ENCODE assay signal across 9 mouse cellular contexts in the genomic region with DNA sequence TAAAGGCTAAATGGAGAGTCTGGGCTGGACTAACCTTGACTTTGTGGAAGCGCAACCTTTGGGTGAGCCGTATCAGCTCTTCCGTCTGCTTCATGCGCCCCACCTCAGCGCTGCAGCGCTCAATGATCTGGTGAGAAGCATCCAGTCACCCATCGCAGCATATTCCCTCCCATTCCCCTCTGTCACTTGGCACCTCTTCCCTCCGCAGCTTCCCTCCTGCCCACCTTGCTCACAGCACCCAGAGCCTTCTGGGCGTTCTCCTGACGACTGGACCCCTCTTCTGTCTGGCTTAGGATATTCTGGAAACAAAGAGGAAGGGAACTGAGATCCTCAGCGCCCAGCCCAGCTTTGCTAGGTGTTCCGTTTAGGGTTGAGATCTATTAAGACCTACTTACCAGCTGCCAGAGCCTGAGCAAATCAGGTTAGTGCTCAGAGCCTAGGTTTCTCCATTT. TPM values are rescaled to one million over a fixed set of nuclear protein-coding genes. Genes with fewer than 3 reads are reported as not detected.
DNase-seq lines count a peak whose midpoint lies in the region; ATAC-seq lines count a peak whose summit lies in the region.
"Had no signal": no experiment of that assay in that cellular context is flagged by ENCODE, and none has a peak within 500 bp of the region (broad histone marks: within the 10 kb centered on the region; RNA-seq: fewer than 3 reads in every experiment).

No protein-coding gene starts in this region.

- no peak overlapping the region for H3K9ac ChIP-seq in embryonic facial prominence, embryonic 14.5 days (ENCODE audit: low read depth, low read length)
- no peak overlapping the region for H3K9ac ChIP-seq in limb, embryonic 15.5 days

- H3K36me3 ChIP-seq in embryonic facial prominence, embryonic 14.5 days (ENCODE audit: control insufficient read depth, insufficient read depth, low read length): no peaks in the 10 kb centered on the region
- H3K36me3 ChIP-seq in limb, embryonic 15.5 days: no peaks in the 10 kb centered on the region

- no peaks in the 10 kb centered on the region; the same call in 1 of the 2 replicates for H3K27me3 ChIP-seq in embryonic facial prominence, embryonic 14.5 days (replicated peaks; ENCODE audit: control insufficient read depth, insufficient read depth, low read length)
- peaks cover 25% of the 10 kb centered on the region for H3K27me3 ChIP-seq in limb, embryonic 15.5 days

- H3K27ac ChIP-seq in embryonic facial prominence, embryonic 14.5 days (replicated peaks; ENCODE audit: low read depth, low read length): no peak overlapping the region
- H3K27ac ChIP-seq in limb, embryonic 15.5 days: no peak overlapping the region

- H3K4me2 ChIP-seq in embryonic facial prominence, embryonic 14.5 days (ENCODE audit: low read depth, low read length): peak overlapping the region; percentile 13; the same call in 1 of the 2 replicates
- H3K4me2 ChIP-seq in limb, embryonic 15.5 days: peak overlapping the region; percentile 15; the same call in 1 of the 2 replicates

- peak; percentile 39 to 67 for DNase-seq in left cerebral cortex, postnatal 14 days (ENCODE audit: low spot score in 2 of 2)
- no peak for DNase-seq in left cerebral cortex, postnatal 10 days (ENCODE audit: extremely low spot score in 1 of 2, low spot score in 2 of 2)
- DNase-seq in embryonic facial prominence, embryonic 14.5 days (ENCODE audit: low spot score): no peak
- DNase-seq in gastrocnemius, postnatal 4 days (ENCODE audit: low spot score in 2 of 2): no peak
- no peak for DNase-seq in adrenal gland, adult 8-10 months
- no peak for DNase-seq in ovary, adult 18-20 months (ENCODE audit: low spot score)
- DNase-seq in spleen, adult 12 weeks (ENCODE audit: low spot score): no peak

- peak; percentile 37; the same call in 1 of the 2 replicates for ATAC-seq in embryonic facial prominence, embryonic 14.5 days (ENCODE audit: low read depth)
- no peak for ATAC-seq in limb, embryonic 15.5 days (ENCODE audit: insufficient number of reproducible peaks, low FRiP score, low TSS enrichment, low read depth)

- peak overlapping the region; percentile 6; the same call in 1 of the 2 replicates for H3K4me3 ChIP-seq in embryonic facial prominence, embryonic 14.5 days (ENCODE audit: low read depth, low read length)
- no peak overlapping the region for H3K4me3 ChIP-seq in limb, embryonic 15.5 days

- intact Hi-C loops in left cerebral cortex, postnatal 14 days (cut with DNase I): no loop called here
- intact Hi-C loops in left cerebral cortex, postnatal 10 days (cut with DNase I): no loop called here

- WGBS in embryonic facial prominence, embryonic 14.5 days: 8% methylated on average over 9 of the region's 12 CpGs
- WGBS in limb, embryonic 15.5 days: 7% methylated on average over 12 of the region's 12 CpGs

- H3K9me3 ChIP-seq in embryonic facial prominence, embryonic 14.5 days (ENCODE audit: control insufficient read depth, low read length): no peaks in the 10 kb centered on the region
- no peaks in the 10 kb centered on the region for H3K9me3 ChIP-seq in limb, embryonic 15.5 days

- peaks cover 4% of the 10 kb centered on the region; the same call in 1 of the 2 replicates for H3K4me1 ChIP-seq in embryonic facial prominence, embryonic 14.5 days (ENCODE audit: control insufficient read depth, insufficient read depth, low read length)
- peaks cover 7% of the 10 kb centered on the region for H3K4me1 ChIP-seq in limb, embryonic 15.5 days

RNA-seq across cellular contexts. Expression of a gene that starts 9.7 kb away (rescaled TPM):
- 10 to 100 TPM; 20.9 to 22.6 TPM for total RNA-seq in left cerebral cortex, postnatal 14 days (2021)
- total RNA-seq in left cerebral cortex, postnatal 10 days (2021): 10 to 100 TPM; 21.1 to 25.3 TPM
- polyA plus RNA-seq in embryonic facial prominence, embryonic 14.5 days (2014; fragmentation: Nextera tagmentation; extraction: Ambion mirVana): 7.3 and 8.9 TPM in 2 replicates
- 7.8 and 8.8 TPM in 2 replicates for polyA plus RNA-seq in limb, embryonic 15.5 days (2015; fragmentation: Nextera tagmentation; extraction: Ambion mirVana)
- total RNA-seq in gastrocnemius, postnatal 4 days (2021): 10 to 100 TPM; 16.9 to 19.0 TPM
- 10 to 100 TPM; 15.5 to 32.7 (median 24.5) TPM for total RNA-seq in adrenal gland, adult 8-10 months (2022)
- total RNA-seq: neutrophil, adult 5-6 weeks had no signal

RNA-seq across cellular contexts. Expression of a gene that starts 20.4 kb away (rescaled TPM):
- 1 to 10 TPM; 4.8 to 5.4 TPM for total RNA-seq in left cerebral cortex, postnatal 14 days (2021)
- 1 to 10 TPM; 3.2 to 3.6 TPM for total RNA-seq in left cerebral cortex, postnatal 10 days (2021)
- polyA plus RNA-seq in embryonic facial prominence, embryonic 14.5 days (2014; fragmentation: Nextera tagmentation; extraction: Ambion mirVana): 3.4 and 5.0 TPM in 2 replicates
- 2.1 and 2.3 TPM in 2 replicates for polyA plus RNA-seq in limb, embryonic 15.5 days (2015; fragmentation: Nextera tagmentation; extraction: Ambion mirVana)
- total RNA-seq in gastrocnemius, postnatal 4 days (2021): 1 to 10 TPM; 1.1 to 2.7 TPM
- 10 to 100 TPM; 14.7 to 35.0 (median 28.1) TPM for total RNA-seq in adrenal gland, adult 8-10 months (2022)

RNA-seq across cellular contexts. Expression of a gene that starts 20.7 kb away (rescaled TPM):
- under 1 TPM in 1 of 2 experiments, not detected in 1; 0.88 TPM for total RNA-seq in left cerebral cortex, postnatal 14 days (2021)
- total RNA-seq in left cerebral cortex, postnatal 10 days (2021): 1 to 10 TPM in 1 of 2 experiments, under 1 TPM in 1; 0.73 to 1.2 TPM
- polyA plus RNA-seq in embryonic facial prominence, embryonic 14.5 days (2014; fragmentation: Nextera tagmentation; extraction: Ambion mirVana): not detected in 2 replicates
- polyA plus RNA-seq in limb, embryonic 15.5 days (2015; fragmentation: Nextera tagmentation; extraction: Ambion mirVana): not detected in 2 replicates
- total RNA-seq in gastrocnemius, postnatal 4 days (2021): not detected
- total RNA-seq in adrenal gland, adult 8-10 months (2022): 1 to 10 TPM in 1 of 4 experiments, under 1 TPM in 2, not detected in 1; 0.35 to 1.7 (median 0.78) TPM
- total RNA-seq: neutrophil, adult 5-6 weeks had no signal

RNA-seq across cellular contexts. Expression of a gene that starts 27.4 kb away (rescaled TPM):
- 10 to 100 TPM; 14.6 to 17.2 TPM for total RNA-seq in left cerebral cortex, postnatal 14 days (2021)
- 10 to 100 TPM; 17.2 to 17.5 TPM for total RNA-seq in left cerebral cortex, postnatal 10 days (2021)
- polyA plus RNA-seq in embryonic facial prominence, embryonic 14.5 days (2014; fragmentation: Nextera tagmentation; extraction: Ambion mirVana): 44.9 and 50.1 TPM in 2 replicates
- 39.0 and 42.1 TPM in 2 replicates for polyA plus RNA-seq in limb, embryonic 15.5 days (2015; fragmentation: Nextera tagmentation; extraction: Ambion mirVana)
- 10 to 100 TPM; 23.5 to 25.1 TPM for total RNA-seq in gastrocnemius, postnatal 4 days (2021)
- 10 to 100 TPM; 21.0 to 27.9 (median 23.6) TPM for total RNA-seq in adrenal gland, adult 8-10 months (2022)

RNA-seq across cellular contexts. Expression of a gene that starts 46.2 kb away (rescaled TPM):
- 100 to 1,000 TPM; 597 to 631 TPM for total RNA-seq in left cerebral cortex, postnatal 14 days (2021)
- total RNA-seq in left cerebral cortex, postnatal 10 days (2021): 100 to 1,000 TPM; 701 to 756 TPM
- polyA plus RNA-seq in embryonic facial prominence, embryonic 14.5 days (2014; fragmentation: Nextera tagmentation; extraction: Ambion mirVana): 1,088 and 1,233 TPM in 2 replicates
- polyA plus RNA-seq in limb, embryonic 15.5 days (2015; fragmentation: Nextera tagmentation; extraction: Ambion mirVana): 838 and 986 TPM in 2 replicates
- 1,000 to 10,000 TPM; 1,219 to 1,338 TPM for total RNA-seq in gastrocnemius, postnatal 4 days (2021)
- total RNA-seq in adrenal gland, adult 8-10 months (2022): 1,000 to 10,000 TPM; 1,214 to 1,402 (median 1,307) TPM

Comparison
In these comparisons a context has a peak if more than half of its experiments do, and no peak if none do; other contexts are left out.
1. DNase-seq: peak in left cerebral cortex, postnatal 14 days (2 of 2); none in left cerebral cortex, postnatal 10 days (0 of 2), embryonic facial prominence, embryonic 14.5 days (single experiment), gastrocnemius, postnatal 4 days (0 of 2), adrenal gland, adult 8-10 months (single experiment), ovary, adult 18-20 months (single experiment) and spleen, adult 12 weeks (single experiment).